Mouse (Mus musculus) liver, adult 2 months (tissue): ENCODE results near the gene Il11. TPM values are rescaled to one million over a fixed set of nuclear protein-coding genes. Genes with fewer than 3 reads are reported as not detected.

Experiments used
- DNase-seq: peaks from one replicate; pipeline ENCODE4 v3.0.0-alpha.2; 2011; ENCODE audit warnings: low read depth, low spot score; ENCODE audit errors: extremely low read depth
- H3K27ac ChIP-seq: fragments of 200-500 bp; replicated peaks from 2 replicates; pipeline ENCODE4 v1.5.1; 2012; ENCODE audit warnings: low read depth, mild to moderate bottlenecking, control low read depth, inconsistent platforms, low read length; ENCODE audit not compliant: insufficient read depth
- H3K27me3 ChIP-seq: fragments of 200-500 bp; 2 replicates; pipeline ENCODE4 v1.6.1; 2012; ENCODE audit warnings: mild to moderate bottlenecking, moderate library complexity, low read length, inconsistent platforms; ENCODE audit not compliant: control insufficient read depth, insufficient read depth
- H3K36me3 ChIP-seq: fragments of 200-500 bp; 2 replicates; pipeline ENCODE4 v1.6.1; 2012; ENCODE audit warnings: low read length, inconsistent platforms; ENCODE audit not compliant: control insufficient read depth, insufficient read depth
- H3K4me1 ChIP-seq: fragments of 200-500 bp; 2 replicates; pipeline ENCODE4 v1.6.1; 2011; ENCODE audit warnings: low read length; ENCODE audit not compliant: control insufficient read depth, insufficient read depth
- H3K4me3 ChIP-seq: fragments of 200-500 bp; 2 replicates; pipeline ENCODE4 v1.5.1; 2011; ENCODE audit warnings: low read depth, mild to moderate bottlenecking, control low read depth, low read length, moderate library complexity; ENCODE audit not compliant: insufficient read depth
- H3K79me2 ChIP-seq: fragments of 200-500 bp; 2 replicates; pipeline ENCODE4 v1.6.1; 2012; ENCODE audit warnings: inconsistent platforms, mild to moderate bottlenecking, low read length, moderate library complexity; ENCODE audit not compliant: control insufficient read depth, insufficient read depth
- H3K9ac ChIP-seq: fragments of 200-500 bp; 2 replicates; pipeline ENCODE4 v1.6.1; 2012; ENCODE audit warnings: low read depth, mild to moderate bottlenecking, control low read depth, inconsistent platforms, low read length
- CTCF ChIP-seq: fragments of 200-500 bp; IDR thresholded peaks from 2 replicates; pipeline ENCODE4 v1.5.1; 2011; ENCODE audit warnings: low read depth, low read length, control low read depth
- POLR2A ChIP-seq: fragments of 200-500 bp; IDR thresholded peaks from 2 replicates; pipeline ENCODE4 v1.6.1; 2011; ENCODE audit warnings: low read length, control low read depth; ENCODE audit not compliant: insufficient read depth; ENCODE audit errors: extremely low read depth
- WGBS: fragments of 180-500 bp; shearing (Covaris S2); methylation state at CpG from one replicate; pipeline ENCODE4 v1.1.7; 2018; 5-methylcytosine and 5-hydroxymethylcytosine counted together
- polyA plus RNA-seq: library from polyadenylated mRNA; depleted of rRNA; stranded (reverse); fragments of >200 nt; gene quantifications from 2 replicates; pipeline ENCODE4 v1.2.3, GENCODE M21; 2012
- total RNA-seq: library from RNA; depleted of rRNA; stranded (reverse); fragments of >200 nt; gene quantifications from 2 replicates; pipeline ENCODE4 v1.2.3, GENCODE M21; 2014

The Il11 gene
- total and polyA plus RNA-seq, 2 experiments: 0.09 TPM; not detected in 1

DNA sequence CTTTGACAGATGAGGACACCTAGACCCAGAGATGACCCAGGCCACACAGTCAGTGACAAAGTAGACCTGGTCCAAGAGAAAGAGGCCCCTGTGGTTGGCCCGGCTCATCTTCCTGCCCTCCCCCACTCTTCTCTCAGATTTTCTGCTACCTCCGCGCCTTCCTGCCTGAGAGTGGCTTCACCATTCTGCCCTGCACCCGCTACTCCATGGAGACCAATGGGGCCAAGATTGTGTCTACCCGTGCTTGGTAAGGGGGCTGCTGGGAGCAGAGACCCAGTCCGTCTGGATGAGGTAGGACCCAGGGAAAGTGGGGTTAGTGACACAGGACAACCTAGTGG lies 40.2 kb downstream of the Il11 start:
- no peak overlapping the region for H3K27ac ChIP-seq
- no peak for TF ChIP-seq POLR2A
- TF ChIP-seq CTCF: no peak
- H3K4me3 ChIP-seq: no peak overlapping the region
- H3K79me2 ChIP-seq: 0 out of 2 replicates have a peak, but pooled peaks cover 2% of the 10 kb centered on the region
- DNase-seq: no peak
- 94% methylated on average over 6 of the region's 6 CpGs for WGBS
- no peaks in the 10 kb centered on the region for H3K36me3 ChIP-seq
- no peak overlapping the region for H3K9ac ChIP-seq
- 0 out of 2 replicates have a peak, but pooled peaks cover 5% of the 10 kb centered on the region for H3K4me1 ChIP-seq
- no peaks in the 10 kb centered on the region for H3K27me3 ChIP-seq

- Histone ChIP-seq H3K36me3 (no peaks in the 10 kb centered on the region), H3K27ac (no peak overlapping the region), H3K27me3 (no peaks in the 10 kb centered on the region), H3K9ac (no peak overlapping the region), H3K4me1 (0 out of 2 replicates have a peak, but pooled peaks cover 5% of the 10 kb centered on the region), H3K79me2 (0 out of 2 replicates have a peak, but pooled peaks cover 2% of the 10 kb centered on the region), H3K4me3 (no peak overlapping the region)
- no peak for DNase-seq
- 89% methylated on average over 21 of the region's 21 CpGs for WGBS
- TF ChIP-seq POLR2A (no peak), CTCF (no peak)
These were observed 40.8 kb downstream of the Il11 start for GRCm38 (mm10) chr7:4741672-4742481.

GRCm38 (mm10) chr7:4741151-4741550 lies 41.5 kb downstream of the Il11 start:
- 0 out of 2 replicates have a peak overlapping the region, but pooled peaks have one; percentile 17 for H3K4me3 ChIP-seq
- H3K27ac ChIP-seq: peak overlapping the region; percentile 19; the same call in 1 of the 2 replicates
- WGBS: 28% methylated on average over 4 of the region's 4 CpGs
- 0 out of 2 replicates have a peak, but pooled peaks cover 5% of the 10 kb centered on the region for H3K4me1 ChIP-seq
- 0 out of 2 replicates have a peak, but pooled peaks cover 2% of the 10 kb centered on the region for H3K79me2 ChIP-seq
- no peak overlapping the region for H3K9ac ChIP-seq
- TF ChIP-seq POLR2A (0 out of 2 replicates have a peak, but pooled peaks have one; percentile 7), CTCF (no peak)
- H3K27me3 ChIP-seq: no peaks in the 10 kb centered on the region
- DNase-seq: no peak
- no peaks in the 10 kb centered on the region for H3K36me3 ChIP-seq

- Histone ChIP-seq H3K36me3 (no peaks in the 10 kb centered on the region), H3K27ac (peak overlapping the region; percentile 66), H3K79me2 (0 out of 2 replicates have a peak, but pooled peaks cover 2% of the 10 kb centered on the region), H3K4me1 (0 out of 2 replicates have a peak, but pooled peaks cover 5% of the 10 kb centered on the region), H3K4me3 (peak overlapping the region; percentile 67), H3K9ac (peak overlapping the region; percentile 91), H3K27me3 (no peaks in the 10 kb centered on the region)
- no peak for DNase-seq
- TF ChIP-seq POLR2A (no peak), CTCF (no peak)
- WGBS: under 1% methylated on average over 14 of the region's 14 CpGs
These were observed 42.3 kb downstream of the Il11 start for GRCm38 (mm10) chr7:4740309-4740727.

DNA sequence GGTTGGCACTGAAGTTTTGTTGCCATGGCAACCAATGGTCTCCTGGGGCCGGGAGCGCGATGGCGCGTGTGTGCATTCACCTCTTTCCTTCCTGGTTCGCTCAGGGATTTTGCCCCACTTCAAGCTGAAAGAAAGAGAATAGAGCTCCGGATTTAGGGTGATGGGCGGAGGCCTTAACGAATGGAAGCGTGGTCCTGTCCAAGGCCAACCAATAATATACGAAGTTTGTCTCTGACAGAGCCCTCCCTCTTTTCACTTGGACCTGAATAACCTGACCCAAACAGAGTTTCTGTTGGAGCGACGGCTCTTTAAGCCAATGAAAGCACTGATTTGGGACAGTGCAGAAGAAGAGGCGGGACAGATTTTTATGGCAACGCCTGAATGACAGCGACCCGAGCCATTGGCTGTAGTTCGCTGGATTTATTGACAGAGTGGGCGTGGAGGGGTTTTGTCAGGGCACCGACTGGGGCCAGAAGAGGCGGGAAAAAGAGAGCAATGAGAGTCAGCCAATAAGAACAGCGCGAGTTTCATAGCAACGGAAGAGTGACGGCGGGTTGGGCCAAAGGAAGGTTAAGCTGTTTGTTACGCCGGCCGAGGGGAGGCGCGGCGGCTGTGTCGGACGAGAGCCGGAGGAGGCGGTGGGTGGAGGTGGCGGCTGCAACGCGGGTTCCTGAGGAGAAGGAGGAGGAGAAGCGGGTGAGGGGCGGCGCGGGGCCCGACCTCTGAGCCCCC lies 42.9 kb downstream of the Il11 start, which contains the start of gene Kmt5c:
TSS of gene Kmt5c (plus strand) at position 572 of the 732 bp plus-strand sequence.
- WGBS: under 1% methylated on average over 44 of the region's 44 CpGs
- TF ChIP-seq CTCF (0 out of 2 replicates have a peak, but pooled peaks have one; percentile 5), POLR2A (peak; percentile 87)
- Histone ChIP-seq H3K4me1 (0 out of 2 replicates have a peak, but pooled peaks cover 5% of the 10 kb centered on the region), H3K27ac (peak within 1 kb of the TSS; percentile 66), H3K36me3 (no peaks in the 10 kb centered on the region), H3K79me2 (0 out of 2 replicates have a peak, but pooled peaks cover 2% of the 10 kb centered on the region), H3K27me3 (no peaks in the 10 kb centered on the region), H3K9ac (peak within 1 kb of the TSS; percentile 91), H3K4me3 (peak within 1 kb of the TSS; percentile 67)
- peak; percentile 100 for DNase-seq
